Mouse (Mus musculus) MEL (cell line): ENCODE data around the gene Gm10642.

Source experiments
- BHLHE40 ChIP-seq: IDR thresholded peaks from 2 replicates; pipeline ENCODE4 v1.6.1; 2012; ENCODE audit warnings: low read depth, mild to moderate bottlenecking, inconsistent platforms, low read length, improper control_type of control experiment, borderline replicate concordance
- CTCF ChIP-seq, 3 experiments: IDR thresholded peaks in 2 of 3; conservative IDR thresholded peaks in 1 of 3; 2 replicates each; pipeline ENCODE4 v1.5.1; 2011 to 2012; ENCODE audit warnings: low read length in 3 of 3, low read depth in 2 of 3, mild to moderate bottlenecking in 2 of 3, improper control_type of control experiment in 1 of 3, inconsistent platforms in 1 of 3, mixed read lengths in 1 of 3, moderate library complexity in 1 of 3; ENCODE audit not compliant: control insufficient read depth in 1 of 3, insufficient read depth in 1 of 3, poor library complexity in 1 of 3, severe bottlenecking in 1 of 3
- EP300 ChIP-seq, 2 experiments: IDR thresholded peaks; 2 replicates each; pipeline ENCODE4 v1.6.1; 2011; ENCODE audit warnings: improper control_type of control experiment in 2 of 2, low read length in 2 of 2, low read depth in 1 of 2, mild to moderate bottlenecking in 1 of 2
- ETS1 ChIP-seq: IDR thresholded peaks from 2 replicates; pipeline ENCODE4 v1.6.1; 2012; ENCODE audit warnings: low read depth, mild to moderate bottlenecking, inconsistent platforms, low read length, improper control_type of control experiment, moderate library complexity
- MAFK ChIP-seq: IDR thresholded peaks from 2 replicates; pipeline ENCODE4 v1.6.1; 2011; ENCODE audit warnings: low read depth, mild to moderate bottlenecking, low read length, improper control_type of control experiment, borderline replicate concordance
- MAX ChIP-seq: IDR thresholded peaks from 2 replicates; pipeline ENCODE4 v1.6.1; 2011; ENCODE audit warnings: low read length, improper control_type of control experiment
- POLR2A ChIP-seq, 2 experiments: IDR thresholded peaks; 2 replicates each; pipeline ENCODE4 v1.6.1; 2011 to 2012; ENCODE audit warnings: low read length in 2 of 2, mild to moderate bottlenecking in 2 of 2, control low read depth in 1 of 2, improper control_type of control experiment in 1 of 2, low read depth in 1 of 2, moderate library complexity in 1 of 2; ENCODE audit not compliant: control insufficient read depth in 1 of 2, insufficient read depth in 1 of 2, poor library complexity in 1 of 2
- SIN3A ChIP-seq: IDR thresholded peaks from 2 replicates; pipeline ENCODE4 v1.6.1; 2012; ENCODE audit warnings: low read length, improper control_type of control experiment, inconsistent platforms
- TCF12 ChIP-seq: IDR thresholded peaks from 2 replicates; pipeline ENCODE4 v1.6.1; 2014; ENCODE audit warnings: low read depth, mild to moderate bottlenecking, inconsistent platforms, low read length, improper control_type of control experiment, moderate library complexity
- USF1 ChIP-seq: IDR thresholded peaks from 2 replicates; pipeline ENCODE4 v1.6.1; 2014; ENCODE audit warnings: low read depth, mild to moderate bottlenecking, inconsistent platforms, low read length, improper control_type of control experiment, moderate library complexity
- ZC3H11A ChIP-seq: IDR thresholded peaks from 2 replicates; pipeline ENCODE4 v1.6.1; 2012; ENCODE audit warnings: low read depth, mild to moderate bottlenecking, inconsistent platforms, low read length, improper control_type of control experiment
- ZMIZ1 ChIP-seq: IDR thresholded peaks from 2 replicates; pipeline ENCODE4 v1.6.1; 2012; ENCODE audit warnings: low read depth, mild to moderate bottlenecking, inconsistent platforms, low read length, improper control_type of control experiment, moderate library complexity
- ZNF384 ChIP-seq: IDR thresholded peaks from 2 replicates; pipeline ENCODE4 v1.6.1; 2012; ENCODE audit warnings: low read depth, mild to moderate bottlenecking, inconsistent platforms, low read length, improper control_type of control experiment

- TF ChIP-seq POLR2A (IDR thresholded peaks at IDR 0.05; ENCODE audit: control insufficient read depth in 1 of 2, insufficient read depth in 1 of 2, low read depth in 1 of 2, low read length in 2 of 2, poor library complexity in 1 of 2) = no peak
- TF ChIP-seq ETS1 = no peak
- TF ChIP-seq TCF12 = no peak
- no peak for TF ChIP-seq SIN3A
- no peak; a peak in 1 of 4 replicates for TF ChIP-seq EP300 (IDR thresholded peaks at IDR 0.05; ENCODE audit: low read depth in 1 of 2, low read length in 2 of 2)
- no peak for TF ChIP-seq MAX
- no peak for TF ChIP-seq CTCF (IDR thresholded peaks at IDR 0.05 in 2 of 3, conservative IDR thresholded peaks at IDR 0.05 in 1 of 3; ENCODE audit: control insufficient read depth in 1 of 3, insufficient read depth in 1 of 3, low read depth in 2 of 3, low read length in 3 of 3, poor library complexity in 1 of 3, severe bottlenecking in 1 of 3)
- no peak for TF ChIP-seq ZMIZ1
- no peak for TF ChIP-seq BHLHE40
- TF ChIP-seq ZNF384 = no peak
- no peak for TF ChIP-seq USF1
- no peak for TF ChIP-seq MAFK
- TF ChIP-seq ZC3H11A = no peak
Measured at GRCm38 (mm10) chr9:70698090-70698489, 42.0 kb downstream of the Gm10642 start.
